Mouse (Mus musculus) G1E (cell line): ENCODE data around the gene Ppp1r36.
A peak's percentile ranks its signal among the peaks of the same experiment; 100 is the strongest.

Experiments
- CTCF ChIP-seq: IDR thresholded peaks from 2 replicates; pipeline ENCODE4 v1.5.1; 2012; ENCODE audit warnings: low read depth, low read length, inconsistent platforms, mixed read lengths
- TAL1 ChIP-seq: conservative IDR thresholded peaks from 2 replicates; pipeline ENCODE4 v1.6.1; 2012; ENCODE audit warnings: low read depth, low read length, inconsistent platforms, mixed read lengths

DNA sequence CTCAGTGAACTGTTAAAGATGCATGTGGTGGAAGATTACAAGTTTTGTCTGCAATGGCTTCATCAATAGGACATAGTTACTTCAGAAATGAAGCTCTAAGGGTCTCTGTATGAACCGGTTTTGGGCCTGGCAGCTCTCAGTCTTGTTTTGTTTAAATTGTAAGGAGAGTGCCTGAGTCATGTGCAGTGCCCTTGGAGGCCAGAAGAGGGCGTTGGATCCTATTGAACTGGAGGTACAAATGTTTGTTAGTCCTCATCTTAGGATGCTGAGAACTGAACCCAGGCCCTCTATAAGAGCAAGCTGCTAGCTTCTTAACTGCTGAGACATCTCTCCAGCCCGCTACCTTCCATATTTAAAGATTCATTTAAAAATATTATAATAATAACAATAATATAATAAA is 15.7 kb upstream of the Ppp1r36 start:
- peak; percentile 37 for TF ChIP-seq CTCF
- no peak for TF ChIP-seq TAL1
